Mouse (Mus musculus) erythroblast, embryonic 14.5 days (primary cell): ENCODE results near the gene Gm12569.

Experiments used
- GATA1 ChIP-seq: IDR thresholded peaks from 2 replicates; pipeline ENCODE4 v1.6.1; 2012; ENCODE audit warnings: low read length, inconsistent platforms, mixed read lengths
- TAL1 ChIP-seq: IDR thresholded peaks from 3 replicates; pipeline ENCODE4 v1.6.1; 2012; ENCODE audit warnings: low read length, inconsistent platforms, mixed read lengths

DNA sequence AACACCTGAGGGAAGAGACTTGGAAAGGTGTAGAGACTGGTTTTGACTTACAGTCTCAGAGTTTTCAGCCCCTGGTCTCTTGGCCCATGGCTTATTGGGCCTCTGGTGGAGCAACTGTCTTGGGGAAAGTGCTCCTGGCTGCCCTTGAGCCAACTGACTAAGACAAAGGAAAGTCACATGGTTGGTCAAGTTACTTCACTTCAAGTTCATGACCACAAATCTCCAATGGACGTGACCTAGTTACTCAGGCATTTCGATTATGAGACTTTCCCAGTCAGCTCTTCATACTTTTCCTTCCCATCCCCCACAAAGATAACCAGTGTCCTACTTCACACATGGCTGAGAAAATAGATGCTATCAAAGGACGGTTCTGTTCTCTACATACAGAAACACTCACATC, 12.5 kb upstream of the Gm12569 start:
- TF ChIP-seq GATA1 (no peak), TAL1 (no peak)
